Mouse (Mus musculus): ENCODE measurements around the gene 3110040M04Rik. TPM values are rescaled to one million over a fixed set of nuclear protein-coding genes. Genes with fewer than 3 reads are reported as not detected.

Gene 3110040M04Rik
- not detected for polyA plus RNA-seq (2015; fragmentation: Illumina TruSeq; extraction: RNeasy Lipid Tissue Mini Kit (QIAGEN cat#74804); ENCODE audit: low read depth, low replicate concordance)

DNA sequence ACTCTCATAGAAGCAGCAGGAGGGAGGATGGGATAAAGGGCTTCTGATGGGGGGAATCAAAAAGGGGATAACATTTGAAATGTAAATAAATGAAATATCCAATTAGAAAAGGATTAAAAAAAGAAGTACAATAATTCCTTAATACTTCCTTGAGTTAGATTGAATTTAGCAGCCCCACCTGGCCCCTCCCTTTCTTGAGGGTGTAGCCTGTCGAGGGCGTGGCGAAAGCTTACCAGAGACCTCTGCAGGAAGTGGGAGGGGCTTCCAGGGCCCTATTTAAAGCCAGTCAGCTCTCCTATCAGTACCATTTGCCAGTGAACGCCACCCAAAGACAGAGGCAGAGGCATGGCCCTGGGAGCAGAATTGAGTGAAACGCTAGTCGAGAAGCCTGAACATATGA lies at the start of gene 3110040M04Rik:
3110040M04Rik (plus strand) TSS at position 304 of the 400 bp plus-strand sequence.

DNA sequence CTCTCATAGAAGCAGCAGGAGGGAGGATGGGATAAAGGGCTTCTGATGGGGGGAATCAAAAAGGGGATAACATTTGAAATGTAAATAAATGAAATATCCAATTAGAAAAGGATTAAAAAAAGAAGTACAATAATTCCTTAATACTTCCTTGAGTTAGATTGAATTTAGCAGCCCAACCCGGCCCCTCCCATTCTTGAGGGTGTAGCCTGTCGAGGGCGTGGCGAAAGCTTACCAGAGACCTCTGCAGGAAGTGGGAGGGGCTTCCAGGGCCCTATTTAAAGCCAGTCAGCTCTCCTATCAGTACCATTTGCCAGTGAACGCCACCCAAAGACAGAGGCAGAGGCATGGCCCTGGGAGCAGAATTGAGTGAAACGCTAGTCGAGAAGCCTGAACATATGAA lies 21.7 kb upstream of the 3110040M04Rik start, which contains the start of gene Gm47985:
Gm47985 (plus strand) TSS at position 272 of the 400 bp plus-strand sequence.

DNA sequence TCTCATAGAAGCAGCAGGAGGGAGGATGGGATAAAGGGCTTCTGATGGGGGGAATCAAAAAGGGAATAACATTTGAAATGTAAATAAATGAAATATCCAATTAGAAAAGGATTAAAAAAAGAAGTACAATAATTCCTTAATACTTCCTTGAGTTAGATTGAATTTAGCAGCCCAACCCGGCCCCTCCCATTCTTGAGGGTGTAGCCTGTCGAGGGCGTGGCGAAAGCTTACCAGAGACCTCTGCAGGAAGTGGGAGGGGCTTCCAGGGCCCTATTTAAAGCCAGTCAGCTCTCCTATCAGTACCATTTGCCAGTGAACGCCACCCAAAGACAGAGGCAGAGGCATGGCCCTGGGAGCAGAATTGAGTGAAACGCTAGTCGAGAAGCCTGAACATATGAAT lies 11.8 kb upstream of the 3110040M04Rik start, which contains the start of gene Gm8947:
Gm8947 (plus strand) TSS at position 302 of the 400 bp plus-strand sequence.

DNA sequence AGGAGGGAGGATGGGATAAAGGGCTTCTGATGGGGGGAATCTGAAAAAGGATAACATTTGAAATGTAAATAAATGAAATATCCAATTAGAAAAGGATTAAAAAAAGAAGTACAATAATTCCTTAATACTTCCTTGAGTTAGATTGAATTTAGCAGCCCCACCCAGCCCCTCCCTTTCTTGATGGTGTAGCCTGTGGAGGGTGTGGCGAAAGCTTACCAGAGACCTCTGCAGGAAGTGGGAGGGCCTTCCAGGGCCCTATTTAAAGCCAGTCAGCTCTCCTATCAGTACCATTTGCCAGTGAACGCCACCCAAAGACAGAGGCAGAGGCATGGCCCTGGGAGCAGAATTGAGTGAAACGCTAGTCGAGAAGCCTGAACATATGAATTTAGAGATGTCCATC lies 5.8 kb upstream of the 3110040M04Rik start, which contains the start of gene Gm47995:
Gm47995 (plus strand) TSS at position 329 of the 400 bp plus-strand sequence.

DNA sequence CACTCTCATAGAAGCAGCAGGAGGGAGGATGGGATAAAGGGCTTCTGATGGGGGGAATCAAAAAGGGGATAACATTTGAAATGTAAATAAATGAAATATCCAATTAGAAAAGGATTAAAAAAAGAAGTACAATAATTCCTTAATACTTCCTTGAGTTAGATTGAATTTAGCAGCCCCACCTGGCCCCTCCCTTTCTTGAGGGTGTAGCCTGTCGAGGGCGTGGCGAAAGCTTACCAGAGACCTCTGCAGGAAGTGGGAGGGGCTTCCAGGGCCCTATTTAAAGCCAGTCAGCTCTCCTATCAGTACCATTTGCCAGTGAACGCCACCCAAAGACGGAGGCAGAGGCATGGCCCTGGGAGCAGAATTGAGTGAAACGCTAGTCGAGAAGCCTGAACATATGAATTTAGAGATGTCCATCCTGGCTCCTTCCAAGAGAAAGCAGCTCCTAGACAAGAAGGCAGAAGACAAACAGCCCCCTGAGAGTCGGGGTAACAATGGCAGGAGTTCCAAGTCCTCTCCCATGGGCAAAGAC lies 6.0 kb downstream of the 3110040M04Rik start, which contains the start of gene Gm47996:
Gm47996 (plus strand) TSS at position 308 of the 532 bp plus-strand sequence.

Other genes with a start within 250 kb of the 3110040M04Rik start
- gene Hmcn1, start 210.7 kb upstream of the 3110040M04Rik start, polyA plus RNA-seq (2015; fragmentation: Illumina TruSeq; extraction: RNeasy Lipid Tissue Mini Kit (QIAGEN cat#74804); ENCODE audit: low read depth, low replicate concordance), result 3.7 TPM
- not detected for gene Gm47985, start 21.6 kb upstream of the 3110040M04Rik start, polyA plus RNA-seq (2015; fragmentation: Illumina TruSeq; extraction: RNeasy Lipid Tissue Mini Kit (QIAGEN cat#74804); ENCODE audit: low read depth, low replicate concordance)
- not detected for gene Gm8947, start 11.7 kb upstream of the 3110040M04Rik start, polyA plus RNA-seq (2015; fragmentation: Illumina TruSeq; extraction: RNeasy Lipid Tissue Mini Kit (QIAGEN cat#74804); ENCODE audit: low read depth, low replicate concordance)
- gene Gm47995, start 5.7 kb upstream of the 3110040M04Rik start, polyA plus RNA-seq (2015; fragmentation: Illumina TruSeq; extraction: RNeasy Lipid Tissue Mini Kit (QIAGEN cat#74804); ENCODE audit: low read depth, low replicate concordance), result not detected
- gene Gm47996, start 6.0 kb downstream of the 3110040M04Rik start, polyA plus RNA-seq (2015; fragmentation: Illumina TruSeq; extraction: RNeasy Lipid Tissue Mini Kit (QIAGEN cat#74804); ENCODE audit: low read depth, low replicate concordance), result not detected
- gene Ivns1abp, start 140.4 kb downstream of the 3110040M04Rik start, polyA plus RNA-seq (2015; fragmentation: Illumina TruSeq; extraction: RNeasy Lipid Tissue Mini Kit (QIAGEN cat#74804); ENCODE audit: low read depth, low replicate concordance), result 150 TPM
- gene Swt1, start 224.3 kb downstream of the 3110040M04Rik start, polyA plus RNA-seq (2015; fragmentation: Illumina TruSeq; extraction: RNeasy Lipid Tissue Mini Kit (QIAGEN cat#74804); ENCODE audit: low read depth, low replicate concordance), result 9.8 TPM
- 23.1 TPM for gene Trmt1l, start 224.4 kb downstream of the 3110040M04Rik start, polyA plus RNA-seq (2015; fragmentation: Illumina TruSeq; extraction: RNeasy Lipid Tissue Mini Kit (QIAGEN cat#74804); ENCODE audit: low read depth, low replicate concordance)

Data from brain, adult 10 weeks (tissue).